Mouse (Mus musculus): ENCODE measurements around the gene Wbp11. TPM values are rescaled to one million over a fixed set of nuclear protein-coding genes. Genes with fewer than 3 reads are reported as not detected.

Wbp11 gene
- total RNA-seq (2021), result 10 to 100 TPM; 64.3 to 66.0 TPM
- long read RNA-seq, experiment 1, transcript Wbp11-201 (12 exons, 2,739 nt), result major isoform, 114 of 156 reads
- long read RNA-seq, experiment 1, partial matches to known transcripts, result 21 of 156 reads
- long read RNA-seq, experiment 1, other reads (novel, unspliced or antisense), result 21 of 156 reads
- long read RNA-seq, experiment 2, transcript Wbp11-201 (12 exons, 2,739 nt), result major isoform, 99 of 130 reads
- long read RNA-seq, experiment 2, partial matches to known transcripts, result 13 of 130 reads
- long read RNA-seq, experiment 2, other reads (novel, unspliced or antisense), result 18 of 130 reads

DNA sequence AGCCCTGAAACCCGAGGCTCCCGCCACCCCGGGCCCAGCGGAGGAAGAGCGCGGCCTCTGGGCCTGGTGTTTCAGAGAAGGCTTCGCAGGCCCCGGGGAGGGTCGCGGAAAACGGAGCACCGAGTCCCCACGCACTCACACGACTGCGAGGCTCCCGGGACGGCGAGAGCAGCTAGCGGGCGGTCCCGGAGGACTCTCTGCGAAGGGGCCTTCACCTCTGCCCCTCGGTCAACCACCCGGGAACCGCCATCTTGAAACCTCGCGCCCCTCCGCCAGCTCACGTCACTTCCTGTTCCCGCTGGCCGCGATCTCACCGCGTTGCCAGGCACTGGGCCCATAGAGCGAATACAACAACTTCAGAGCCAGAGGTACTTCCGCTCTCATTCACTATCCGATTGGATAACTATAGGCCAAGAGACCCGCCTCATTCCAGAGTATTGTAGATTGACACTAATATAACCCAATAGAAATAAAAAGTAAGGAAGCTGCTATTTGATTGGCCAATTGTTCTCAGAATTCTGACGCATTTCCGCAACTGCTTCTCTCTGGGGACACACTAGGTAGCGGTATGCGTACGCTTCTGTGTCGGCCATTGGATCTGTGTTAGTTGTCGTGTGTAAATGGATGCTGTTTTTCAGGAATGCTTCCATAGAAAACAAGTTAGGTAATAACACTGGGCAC lies at the start of gene Wbp11:
Wbp11 (minus strand) TSS at position 353 of the 681 bp plus-strand sequence.
- intact Hi-C loops (cut with DNase I), result loop anchor here (10.0 kb wide), 1 partner anchor 917 kb away; no protein-coding TSS in a partner anchor
- DNase-seq, result peak; percentile 94 to 97

DNA sequence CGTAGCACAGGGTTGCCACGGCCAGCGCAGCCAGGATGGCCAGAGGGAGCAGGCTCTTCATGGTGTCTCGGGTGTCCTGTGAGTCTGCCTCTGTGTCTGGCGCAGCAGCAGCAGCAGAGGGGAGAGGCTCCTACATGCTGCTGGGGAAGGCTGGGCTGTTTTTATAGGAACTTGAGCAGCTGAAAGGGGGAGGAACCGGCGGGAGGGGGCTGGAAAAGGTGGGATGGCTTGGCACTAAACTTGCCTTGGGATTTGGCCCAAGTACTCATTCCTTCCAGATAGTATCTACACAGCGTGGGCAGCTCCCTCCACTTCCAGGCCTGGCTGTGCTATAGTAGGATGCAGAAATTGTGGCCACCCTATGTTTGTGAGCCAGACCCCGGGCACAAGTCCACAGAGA lies 47.6 kb upstream of the Wbp11 start, which contains the start of gene Mgp:
Mgp (minus strand) TSS at position 154 of the 400 bp plus-strand sequence.
- peak; percentile 66 to 73 for DNase-seq

GRCm38 (mm10) chr6:136874599-136874998 lies 46.6 kb upstream of the Wbp11 start:
- peak; percentile 31 to 57 for DNase-seq
- intact Hi-C loops (cut with DNase I), result no loop called here

More for the DNA sequence above, 47.6 kb upstream of the Wbp11 start, which contains the start of gene Mgp:
- intact Hi-C loops (cut with DNase I), result no loop called here

DNA sequence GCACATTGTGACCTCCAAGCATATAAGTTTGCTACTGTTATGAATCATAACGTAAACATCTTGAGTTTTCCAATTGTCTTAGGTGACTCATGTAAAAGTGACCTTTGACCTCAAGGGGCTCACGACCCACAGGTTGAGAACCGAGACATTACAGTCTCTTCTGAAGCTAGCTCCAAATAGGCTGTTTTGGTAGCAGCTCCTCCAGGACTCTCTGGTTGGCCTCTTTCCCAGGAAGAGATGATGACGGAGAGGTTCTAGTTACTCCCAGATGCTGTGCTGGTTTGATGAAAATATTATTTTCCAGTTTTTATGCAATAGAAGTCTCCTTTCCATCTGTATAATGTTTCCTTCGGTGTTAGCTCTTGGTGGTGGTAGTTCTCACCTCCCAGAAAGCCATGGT lies 40.9 kb upstream of the Wbp11 start:
- no peak for DNase-seq
- intact Hi-C loops (cut with DNase I), result no loop called here

DNA sequence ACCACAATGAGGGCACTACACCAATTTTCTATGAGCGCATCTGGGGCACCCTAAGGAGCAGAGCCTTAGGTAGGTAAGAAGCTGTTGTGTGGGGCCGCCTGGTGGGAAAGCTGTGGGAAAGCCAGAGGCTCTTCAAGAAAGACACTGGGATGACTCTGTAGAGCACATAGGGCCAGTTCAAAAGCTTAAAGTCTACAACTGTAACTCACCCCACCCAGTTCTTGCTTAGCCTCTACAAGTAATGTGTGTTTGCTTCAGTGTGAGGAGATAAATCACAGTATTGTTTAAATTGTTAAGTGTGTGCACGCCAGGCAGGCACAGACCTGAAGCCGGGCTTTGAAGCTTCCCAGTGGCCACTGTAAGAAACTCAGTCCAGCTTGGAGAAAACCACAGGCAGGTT lies 38.1 kb upstream of the Wbp11 start:
- intact Hi-C loops (cut with DNase I), result no loop called here

DNA sequence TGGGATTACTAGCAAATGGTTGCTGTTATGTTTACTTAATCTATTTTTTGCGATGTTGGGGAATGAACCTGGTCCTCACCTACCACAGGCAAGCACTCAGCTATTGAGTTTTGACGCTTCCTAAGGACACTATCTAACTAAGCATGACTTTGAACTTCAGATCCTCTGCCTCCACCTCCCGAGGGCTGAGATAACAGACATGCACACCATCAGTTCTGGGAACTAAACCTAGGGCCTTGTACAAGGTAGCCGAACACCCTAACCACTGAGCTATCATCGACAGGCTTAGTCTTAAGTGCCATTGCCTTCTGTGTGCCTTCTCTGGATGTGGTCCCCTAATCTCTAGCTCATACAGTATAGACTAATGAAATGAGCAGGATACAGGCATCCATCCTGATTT lies 37.3 kb upstream of the Wbp11 start:
- no peak for DNase-seq
- intact Hi-C loops (cut with DNase I), result no loop called here

More for the DNA sequence above, 38.1 kb upstream of the Wbp11 start:
- no peak for DNase-seq

DNA sequence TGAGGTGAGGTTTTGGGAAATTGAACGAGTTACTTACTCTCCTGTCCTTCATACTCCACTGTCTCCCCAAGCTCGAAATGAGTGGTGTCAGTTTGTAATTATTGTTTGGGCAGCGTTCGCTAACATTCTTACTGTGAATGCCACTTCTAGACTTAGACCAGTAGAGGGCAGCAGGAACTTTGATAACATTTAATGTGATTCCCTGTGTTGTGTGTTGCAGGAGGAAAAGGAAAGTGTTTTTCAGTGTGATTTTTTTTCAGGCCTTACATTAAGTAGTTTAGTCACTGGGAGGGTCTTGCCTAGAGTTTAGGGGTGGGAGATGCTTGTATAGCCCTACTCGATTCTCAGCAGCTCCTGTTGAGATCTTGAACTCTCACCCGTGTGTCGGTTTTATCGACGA lies 33.0 kb upstream of the Wbp11 start:
- intact Hi-C loops (cut with DNase I), result loop anchor here (1.0 to 5.0 kb wide), 3 partner anchors 59 to 121 kb away; no protein-coding TSS in a partner anchor
- peak in 1 of 2 experiments; percentile 43 for DNase-seq

- intact Hi-C loops (cut with DNase I), result no loop called here
- DNase-seq, result peak in 1 of 2 experiments; percentile 15
Observed at GRCm38 (mm10) chr6:136858420-136858819, 30.4 kb upstream of the Wbp11 start.

DNA sequence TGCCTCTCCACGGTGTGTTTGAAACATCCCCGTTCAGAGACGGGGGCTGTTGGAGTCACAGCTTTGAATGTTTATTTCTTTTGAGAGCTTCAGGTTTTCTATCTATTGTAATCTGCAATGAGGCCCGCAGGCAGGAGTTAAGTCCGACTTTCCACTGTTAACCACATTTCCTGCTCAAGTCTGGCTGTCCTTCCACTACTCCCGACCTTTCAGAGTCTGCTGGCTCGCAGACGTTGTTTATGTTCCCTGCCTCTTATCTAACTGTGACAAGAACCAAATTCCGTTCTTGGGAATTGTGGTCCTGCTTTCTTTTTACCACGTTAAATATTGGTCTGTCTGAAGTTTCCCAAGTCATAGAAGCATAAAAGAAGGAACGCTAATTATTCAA lies 29.8 kb upstream of the Wbp11 start:
- peak; percentile 47 to 53 for DNase-seq
- intact Hi-C loops (cut with DNase I), result no loop called here

DNA sequence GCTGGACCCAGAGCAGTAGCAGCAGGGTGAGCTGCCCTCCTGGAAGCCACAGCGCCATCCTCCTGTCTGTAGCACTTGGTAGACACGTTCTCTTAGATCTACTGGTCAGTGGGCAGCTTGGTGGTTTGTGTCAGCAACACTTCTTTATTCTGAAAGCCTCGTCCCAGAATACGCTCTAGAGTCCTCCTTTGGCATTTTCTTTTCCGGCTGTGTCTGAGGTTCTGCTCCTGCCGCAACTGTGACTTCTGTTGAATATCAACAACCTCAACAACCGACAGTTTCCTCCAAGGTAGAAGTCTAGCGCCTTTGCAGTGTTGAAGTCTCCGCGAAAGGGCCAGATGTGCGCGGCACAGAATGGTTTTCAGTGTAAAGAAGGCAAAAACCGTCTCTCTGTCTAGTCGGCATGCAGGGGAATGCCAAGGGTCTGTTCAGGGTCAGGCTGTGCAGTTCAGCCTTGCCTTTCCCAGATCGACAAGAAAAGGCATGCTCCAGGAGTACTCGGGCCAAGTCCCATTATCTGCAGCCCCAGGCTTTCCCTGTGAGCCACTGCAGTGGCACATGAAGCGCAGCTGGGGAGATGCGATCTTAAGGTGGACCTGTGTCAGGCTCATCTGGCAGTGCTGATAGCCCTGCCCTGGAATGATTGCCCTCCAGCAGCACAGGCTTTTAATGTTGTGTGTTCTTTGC lies 29.3 kb upstream of the Wbp11 start, which contains the start of gene Art4:
Art4 (minus strand) TSS at position 548 of the 687 bp plus-strand sequence.
- intact Hi-C loops (cut with DNase I), result no loop called here
- DNase-seq, result peak; percentile 43 to 58

GRCm38 (mm10) chr6:136856071-136856636 lies 28.1 kb upstream of the Wbp11 start:
- intact Hi-C loops (cut with DNase I), result no loop called here
- peak in 1 of 2 experiments; percentile 16 for DNase-seq

- intact Hi-C loops (cut with DNase I), result no loop called here
- no peak for DNase-seq
Observed at GRCm38 (mm10) chr6:136855183-136855582, 27.1 kb upstream of the Wbp11 start.

GRCm38 (mm10) chr6:136854361-136854781 lies 26.3 kb upstream of the Wbp11 start:
- DNase-seq, result no peak
- intact Hi-C loops (cut with DNase I), result no loop called here

DNA sequence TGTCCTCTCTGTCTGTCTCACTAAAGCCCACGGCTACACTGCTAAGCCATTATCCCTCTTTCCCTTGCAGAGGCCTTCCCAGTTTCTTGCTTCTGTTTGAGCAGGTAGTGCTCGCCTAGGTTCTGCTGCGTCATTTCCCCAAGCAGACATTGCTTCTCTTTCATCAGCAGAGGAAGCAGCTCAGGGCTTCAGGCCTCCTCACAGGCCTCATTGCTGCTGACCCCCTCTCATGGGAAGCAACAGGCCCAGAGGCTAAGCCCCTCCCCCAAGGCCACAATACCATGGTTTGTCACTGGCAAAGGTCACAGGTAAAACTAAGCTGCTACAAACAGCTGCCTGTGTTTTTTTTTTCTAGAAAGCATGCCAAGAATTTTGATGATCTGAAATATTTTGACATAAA lies 24.7 kb upstream of the Wbp11 start:
- DNase-seq, result no peak
- intact Hi-C loops (cut with DNase I), result no loop called here

DNA sequence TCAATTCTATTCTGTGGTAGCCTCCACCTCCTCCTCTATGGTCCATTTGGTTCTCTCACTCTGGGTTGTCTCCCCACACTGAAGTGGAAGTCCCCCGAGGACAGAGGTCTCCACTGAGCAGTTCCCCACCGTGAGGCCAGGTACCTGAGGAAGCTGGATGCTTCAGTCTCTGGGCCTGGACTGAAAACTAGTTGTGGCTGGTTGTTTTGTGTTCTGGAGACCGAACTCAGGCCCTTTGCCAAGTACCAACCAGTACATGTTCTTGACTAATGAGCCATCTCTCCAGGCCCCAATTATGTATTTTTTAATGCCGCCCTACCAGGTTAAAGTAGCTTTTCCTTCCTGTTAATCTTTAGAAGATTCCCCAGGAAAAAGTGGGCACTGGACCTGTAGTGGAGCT lies 24.3 kb upstream of the Wbp11 start:
- intact Hi-C loops (cut with DNase I), result no loop called here

DNA sequence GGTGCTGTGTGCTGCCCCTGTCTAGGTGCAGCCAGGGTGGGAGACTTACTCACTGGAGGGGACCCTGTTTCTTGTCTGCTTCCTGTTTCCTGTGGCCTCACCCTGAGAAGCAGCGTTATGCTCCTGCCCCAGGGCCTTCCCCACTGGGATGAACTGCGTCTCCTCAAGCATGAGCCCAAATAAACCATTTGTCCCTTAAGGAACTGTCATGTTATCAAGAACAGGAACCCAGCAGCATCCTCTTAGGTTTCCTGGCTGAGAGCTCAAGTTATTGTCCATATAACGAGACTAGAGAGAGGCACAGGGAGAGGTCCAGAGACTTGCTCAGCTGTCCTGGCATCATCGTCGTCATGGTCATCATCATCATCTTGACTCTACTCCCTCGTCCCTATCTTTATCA lies 22.2 kb upstream of the Wbp11 start:
- intact Hi-C loops (cut with DNase I), result no loop called here

More for the DNA sequence above, 24.3 kb upstream of the Wbp11 start:
- no peak for DNase-seq

GRCm38 (mm10) chr6:136848971-136849370 lies 20.9 kb upstream of the Wbp11 start:
- intact Hi-C loops (cut with DNase I), result no loop called here
- no peak for DNase-seq

More for the DNA sequence above, 22.2 kb upstream of the Wbp11 start:
- DNase-seq, result no peak

DNA sequence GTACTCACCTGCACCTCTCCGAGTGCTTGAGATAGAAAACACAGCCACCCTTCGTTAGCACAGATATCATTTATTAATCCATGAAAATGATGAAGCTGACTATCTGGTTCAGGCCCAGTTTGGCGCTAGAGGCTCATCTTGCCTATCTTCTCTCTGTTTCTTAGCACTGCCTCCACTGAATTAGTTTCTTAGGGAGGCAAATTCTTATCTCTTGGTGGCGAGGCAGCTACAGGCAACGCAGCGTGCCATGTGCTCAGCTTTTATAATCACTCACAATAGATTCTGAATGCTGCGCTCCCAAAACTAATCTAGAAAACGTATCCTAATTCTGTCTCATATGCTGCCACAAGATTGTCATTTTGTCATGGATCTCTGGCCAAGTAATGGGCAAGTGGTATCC lies 20.4 kb upstream of the Wbp11 start:
- intact Hi-C loops (cut with DNase I), result no loop called here
- no peak for DNase-seq

DNA sequence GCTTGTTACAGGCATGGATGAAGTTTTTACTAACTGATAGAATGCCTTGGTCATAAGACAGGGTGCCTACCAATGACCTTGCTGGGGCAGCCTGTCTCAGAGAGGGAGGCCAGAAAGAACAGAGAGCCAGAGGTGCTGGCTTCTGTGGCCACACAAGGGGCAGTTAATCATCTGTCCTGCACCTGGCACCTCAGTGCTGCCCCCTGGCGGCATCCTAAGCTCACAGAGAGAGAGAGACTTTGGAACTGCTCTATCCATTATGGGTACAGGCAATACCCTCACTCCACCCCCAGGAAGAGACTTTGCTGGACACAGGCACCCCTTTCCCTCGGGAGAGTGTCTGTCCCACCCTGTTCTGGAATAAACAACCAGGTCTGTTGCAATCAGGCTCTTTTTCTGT lies 19.8 kb upstream of the Wbp11 start:
- intact Hi-C loops (cut with DNase I), result no loop called here
- peak; percentile 68 to 74 for DNase-seq

DNA sequence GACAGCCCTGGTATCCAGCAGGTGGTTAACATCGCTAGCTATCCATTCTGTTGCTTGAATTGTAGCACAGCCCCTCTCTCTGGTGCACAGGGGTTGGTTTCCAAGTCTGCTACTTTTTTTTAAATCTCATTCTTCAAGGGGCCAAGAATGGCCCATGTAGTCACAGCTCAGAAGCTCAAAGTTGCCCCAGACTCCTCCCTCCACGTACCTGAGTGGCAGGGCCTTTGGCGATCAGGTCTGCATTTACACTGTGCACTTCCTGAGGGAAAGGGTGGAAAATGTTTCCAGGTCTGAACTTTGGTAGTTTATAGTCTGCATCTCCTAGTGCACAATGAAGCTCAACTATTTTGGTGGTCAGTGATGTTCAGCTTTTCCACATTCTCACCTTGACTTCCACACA lies 19.2 kb upstream of the Wbp11 start:
- intact Hi-C loops (cut with DNase I), result no loop called here

More for the DNA sequence above, 19.2 kb upstream of the Wbp11 start:
- DNase-seq, result no peak

All from heart, postnatal 14 days (tissue).